Mouse (Mus musculus) testis, adult 2 months (tissue): ENCODE measurements around the gene Ahr.

ENCODE experiments used
- CTCF ChIP-seq: fragments of 200-500 bp; IDR thresholded peaks from 2 replicates; pipeline ENCODE4 v1.5.1; 2012; ENCODE audit warnings: low read depth, mild to moderate bottlenecking, inconsistent platforms, low read length, moderate library complexity; ENCODE audit not compliant: control insufficient read depth, insufficient read depth, insufficient replicate concordance
- POLR2A ChIP-seq: fragments of 200-500 bp; IDR thresholded peaks from 2 replicates; pipeline ENCODE4 v1.6.1; 2012; ENCODE audit warnings: low read depth, mild to moderate bottlenecking, inconsistent platforms, low read length, moderate library complexity; ENCODE audit not compliant: control insufficient read depth

DNA sequence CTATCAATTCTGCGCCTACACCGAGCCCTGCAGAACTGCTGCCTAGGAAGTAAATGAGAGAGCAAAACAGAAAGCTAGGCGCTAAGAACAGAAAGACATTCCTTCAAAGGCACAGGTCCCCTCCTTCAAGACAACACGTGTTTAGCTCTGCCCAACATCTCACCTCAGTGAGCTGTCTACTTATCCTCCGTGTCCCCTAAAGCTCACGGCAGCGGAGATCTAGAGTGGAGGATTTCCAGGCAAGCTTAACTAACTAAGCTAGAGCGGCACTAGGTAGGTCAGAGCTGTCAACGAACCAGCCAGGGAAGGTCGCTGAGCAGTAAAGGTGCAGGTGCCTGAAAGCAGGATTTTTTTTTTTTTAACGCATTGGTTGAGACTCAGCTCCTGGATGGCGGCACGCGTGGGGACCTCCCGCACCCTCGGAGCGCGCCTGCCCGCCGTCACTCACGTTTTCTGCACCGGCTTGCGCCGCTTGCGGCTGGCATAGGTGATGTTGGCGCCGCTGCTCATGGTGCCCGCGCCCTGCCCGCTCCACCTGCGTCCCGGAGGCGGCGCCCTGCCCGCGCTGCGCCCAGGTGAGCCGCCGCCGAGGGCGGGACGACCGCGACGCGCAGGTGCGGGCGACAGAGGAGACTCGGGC is 604 bp downstream of the Ahr start:
- no peak for TF ChIP-seq CTCF
- TF ChIP-seq POLR2A: no peak
